Mouse (Mus musculus) lung, embryonic 14.5 days (tissue): ENCODE results near the gene Aqp5. TPM values are rescaled to one million over a fixed set of nuclear protein-coding genes. Genes with fewer than 3 reads are reported as not detected.
A peak's percentile ranks its signal among the peaks of the same experiment; 100 is the strongest.

Experiments
- ATAC-seq: fragments of 200-750 bp; cut with Nextera tagmentation; 2 replicates; pipeline ENCODE4 v1.8.0; 2017; ENCODE audit warnings: mild to moderate bottlenecking, moderate TSS enrichment, moderate library complexity; ENCODE audit not compliant: insufficient read depth
- DNase-seq: peaks from one replicate; pipeline ENCODE4 v3.0.0-alpha.2; 2015
- H3K27ac ChIP-seq: fragments of 300-500 bp; sonication (generic); 2 replicates; pipeline ENCODE4 v1.5.1; 2014; ENCODE audit warnings: low read depth, mild to moderate bottlenecking, moderate library complexity
- H3K27me3 ChIP-seq: fragments of 300-500 bp; sonication (generic); 2 replicates; pipeline ENCODE4 v1.6.1; 2014; ENCODE audit warnings: low read length, control low read depth; ENCODE audit not compliant: insufficient read depth
- H3K36me3 ChIP-seq: fragments of 300-500 bp; sonication (generic); 2 replicates; pipeline ENCODE4 v1.6.1; 2014; ENCODE audit warnings: control low read depth; ENCODE audit not compliant: insufficient read depth
- H3K4me1 ChIP-seq: fragments of 300-500 bp; sonication (generic); 2 replicates; pipeline ENCODE4 v1.6.1; 2014; ENCODE audit warnings: antibody characterized with exemption, control low read depth; ENCODE audit not compliant: insufficient read depth
- H3K4me2 ChIP-seq: fragments of 300-500 bp; sonication (generic); 2 replicates; pipeline ENCODE4 v1.6.1; 2014; ENCODE audit warnings: mild to moderate bottlenecking
- H3K4me3 ChIP-seq: fragments of 300-500 bp; sonication (generic); 2 replicates; pipeline ENCODE4 v1.5.1; 2014; ENCODE audit warnings: low read depth, low read length
- H3K9ac ChIP-seq: fragments of 300-500 bp; sonication (generic); 2 replicates; pipeline ENCODE4 v1.6.1; 2014
- H3K9me3 ChIP-seq: fragments of 300-500 bp; sonication (generic); 2 replicates; pipeline ENCODE4 v1.6.1; 2016; ENCODE audit warnings: low read depth, low read length, control low read depth
- CTCF ChIP-seq: IDR thresholded peaks from 2 replicates; pipeline ENCODE4 v1.5.1; 2016; ENCODE audit warnings: antibody characterized with exemption, low read depth
- whole genome bisulfite sequencing: fragments of 180-500 bp; shearing (Covaris S2); extraction: QIAGEN DNeasy Blood & Tissue Kit; methylation state at CpG from one replicate; pipeline ENCODE4 v1.1.7; 2014; 5-methylcytosine and 5-hydroxymethylcytosine counted together
- polyA plus RNA-seq: library from polyadenylated mRNA; unstranded; fragments of >200 nt; fragmentation: Nextera tagmentation; extraction: Ambion mirVana; gene quantifications from 2 replicates; pipeline ENCODE4 v1.2.1, GENCODE M21; 2014

The Aqp5 gene
- polyA plus RNA-seq, 1 experiment from 2014 or later = 0.93 TPM

DNA sequence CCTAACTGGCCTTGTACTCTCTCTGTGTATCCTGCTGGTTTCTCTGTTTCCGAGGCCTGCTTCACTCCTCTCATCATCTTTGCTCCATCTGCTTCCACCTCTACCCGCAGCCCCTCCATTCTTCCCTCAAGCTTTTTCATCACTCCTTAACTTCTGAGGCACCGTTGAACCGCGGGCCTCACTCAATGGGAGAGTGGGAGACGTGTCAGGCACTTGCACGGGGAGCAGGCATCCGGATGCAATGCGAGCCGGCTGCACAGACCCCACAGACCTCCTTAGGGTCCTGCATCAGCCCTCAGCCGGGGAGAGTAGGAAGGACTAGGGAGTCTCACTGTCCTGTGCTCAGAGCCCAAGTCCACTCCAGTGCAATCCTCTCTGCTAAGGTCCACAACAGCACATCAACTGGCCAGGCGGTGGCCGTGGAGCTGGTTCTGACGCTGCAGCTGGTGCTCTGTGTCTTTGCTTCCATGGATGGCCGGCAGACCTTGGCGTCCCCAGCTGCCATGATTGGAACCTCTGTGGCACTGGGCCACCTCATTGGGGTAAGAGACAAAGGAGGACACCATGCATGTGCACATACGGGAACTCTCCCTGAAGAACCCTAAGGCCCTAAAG, 11.7 kb downstream of the Aqp5 start:
- no peak overlapping the region for H3K4me3 ChIP-seq
- no peak overlapping the region for H3K9ac ChIP-seq
- no peaks in the 10 kb centered on the region for H3K9me3 ChIP-seq
- ATAC-seq (no peak), DNase-seq (no peak)
- H3K4me1 ChIP-seq = no peaks in the 10 kb centered on the region
- H3K36me3 ChIP-seq = no peaks in the 10 kb centered on the region
- H3K27me3 ChIP-seq = peaks cover 11% of the 10 kb centered on the region
- H3K4me2 ChIP-seq = no peak overlapping the region
- 72% methylated on average over 17 of the region's 17 CpGs for WGBS
- H3K27ac ChIP-seq = no peak overlapping the region
- TF ChIP-seq CTCF = no peak

DNA sequence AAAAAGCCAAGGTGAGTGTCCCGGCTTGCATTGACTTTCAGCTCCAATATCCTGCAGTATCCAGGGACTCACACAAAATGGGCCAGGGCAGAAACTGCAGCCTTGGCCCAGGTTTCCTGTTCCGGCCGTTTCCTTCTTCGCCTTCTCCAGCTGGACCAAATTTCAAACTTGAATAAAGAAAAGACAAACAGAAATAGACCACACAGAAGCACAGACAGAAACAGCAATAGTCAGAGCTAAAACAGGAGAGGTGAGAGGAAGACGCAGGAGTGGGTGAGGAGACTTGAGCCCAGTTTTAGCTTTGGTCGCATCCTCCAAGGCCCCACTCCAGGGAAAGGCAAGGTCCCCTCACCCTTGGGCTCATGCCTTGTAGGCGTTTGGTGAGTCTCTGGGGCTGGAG, 12.6 kb downstream of the Aqp5 start:
- DNase-seq (no peak), ATAC-seq (no peak)
- H3K27me3 ChIP-seq = peaks cover 11% of the 10 kb centered on the region
- H3K4me1 ChIP-seq = no peaks in the 10 kb centered on the region
- H3K9ac ChIP-seq = no peak overlapping the region
- no peak overlapping the region for H3K27ac ChIP-seq
- no peak overlapping the region for H3K4me3 ChIP-seq
- no peak overlapping the region for H3K4me2 ChIP-seq
- TF ChIP-seq CTCF = no peak
- no peaks in the 10 kb centered on the region for H3K36me3 ChIP-seq
- no peaks in the 10 kb centered on the region for H3K9me3 ChIP-seq
- WGBS = 66% methylated on average over 7 of the region's 7 CpGs

DNA sequence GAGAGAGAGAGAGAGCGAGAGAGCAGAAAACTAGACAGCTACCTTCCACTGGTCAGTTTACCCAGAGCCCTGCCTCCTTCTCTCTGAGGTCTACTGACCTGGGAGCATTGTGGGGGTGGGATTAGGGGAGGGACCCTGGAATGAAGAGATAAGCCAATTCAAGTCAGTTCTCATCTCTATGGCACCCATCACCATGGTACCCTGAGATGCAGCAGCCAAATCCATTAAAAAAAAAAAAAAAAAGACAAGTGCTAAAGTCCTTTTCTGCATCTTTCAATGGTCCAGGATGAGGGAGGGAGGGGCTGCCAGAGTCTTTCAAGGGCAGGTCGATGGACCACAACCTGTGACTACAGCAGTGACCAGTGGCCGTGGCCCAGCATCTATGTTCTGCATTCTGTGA, 15.0 kb downstream of the Aqp5 start:
- Histone ChIP-seq H3K9me3 (no peaks in the 10 kb centered on the region), H3K9ac (no peak overlapping the region), H3K27ac (no peak overlapping the region), H3K4me3 (no peak overlapping the region), H3K36me3 (no peaks in the 10 kb centered on the region), H3K4me1 (no peaks in the 10 kb centered on the region), H3K4me2 (no peak overlapping the region), H3K27me3 (peaks cover 6% of the 10 kb centered on the region)
- ATAC-seq (no peak), DNase-seq (no peak)
- no peak for TF ChIP-seq CTCF
- 87% methylated on average over 3 of the region's 3 CpGs for WGBS

DNA sequence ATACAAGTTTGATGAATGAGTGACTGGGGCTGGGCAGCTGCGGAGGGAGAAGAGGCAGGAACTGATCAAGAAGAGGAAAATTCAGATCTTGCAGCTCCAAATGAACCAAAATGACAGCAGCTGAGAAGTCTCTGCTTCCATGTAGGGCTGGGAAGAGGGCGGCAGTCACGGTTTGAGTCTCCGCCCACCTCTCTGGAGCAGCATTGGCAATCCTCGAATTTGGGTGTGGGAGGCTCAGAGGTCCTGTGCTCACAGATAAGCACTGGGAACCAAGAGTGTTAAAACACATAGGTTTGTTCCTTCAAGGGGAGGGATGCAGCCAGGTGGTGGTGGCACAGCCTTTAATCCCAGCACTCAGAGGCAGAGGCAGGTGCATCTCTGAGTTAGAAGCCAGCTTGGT, 15.9 kb downstream of the Aqp5 start:
- no peak for TF ChIP-seq CTCF
- peak; percentile 54 for DNase-seq
- no peak overlapping the region for H3K27ac ChIP-seq
- 30% methylated on average over 5 of the region's 5 CpGs for WGBS
- H3K4me2 ChIP-seq = no peak overlapping the region
- H3K27me3 ChIP-seq = peaks cover 4% of the 10 kb centered on the region; the same call in 1 of the 2 replicates
- no peaks in the 10 kb centered on the region for H3K36me3 ChIP-seq
- H3K4me3 ChIP-seq = no peak overlapping the region
- no peaks in the 10 kb centered on the region for H3K9me3 ChIP-seq
- no peak for ATAC-seq
- H3K9ac ChIP-seq = no peak overlapping the region
- no peaks in the 10 kb centered on the region for H3K4me1 ChIP-seq

DNA sequence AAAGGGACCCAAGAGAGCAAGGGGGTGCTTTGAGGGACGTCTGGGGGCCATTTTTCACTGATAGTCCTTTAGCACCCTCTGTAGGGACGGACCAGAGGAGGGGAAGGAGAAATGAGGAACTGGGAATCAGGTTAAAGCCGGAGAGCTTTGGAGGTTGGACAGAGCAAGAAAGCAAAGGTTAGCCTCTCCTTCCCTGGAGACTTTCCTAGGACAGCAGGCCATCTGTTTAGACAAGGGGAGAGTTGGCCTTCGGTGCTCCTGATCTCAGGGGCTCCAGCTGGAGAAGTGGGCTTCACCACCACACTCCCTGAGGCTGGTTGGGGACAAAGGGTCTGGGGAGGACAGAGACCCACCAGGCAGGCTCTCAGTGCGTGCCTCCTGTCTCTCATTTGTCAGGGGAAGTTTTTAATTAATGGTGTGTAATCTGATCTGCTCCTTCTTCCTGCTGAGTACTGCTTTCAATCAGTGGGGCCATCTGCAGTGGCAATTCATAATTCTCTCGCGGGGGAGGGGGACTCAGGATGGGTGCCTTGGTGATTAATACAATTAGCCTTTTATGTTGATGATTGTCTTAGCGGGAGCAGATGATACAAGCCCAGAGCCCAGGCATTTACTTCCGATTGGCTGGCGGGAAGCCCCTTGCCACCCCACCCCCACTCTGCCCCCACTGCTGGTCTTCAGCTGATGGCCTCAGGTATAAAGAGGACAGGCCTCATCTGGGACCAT, 17.0 kb downstream of the Aqp5 start:
- Histone ChIP-seq H3K27ac (no peak overlapping the region), H3K4me3 (no peak overlapping the region), H3K27me3 (no peaks in the 10 kb centered on the region; the same call in 1 of the 2 replicates), H3K4me1 (no peaks in the 10 kb centered on the region), H3K9me3 (no peaks in the 10 kb centered on the region), H3K36me3 (no peaks in the 10 kb centered on the region), H3K9ac (no peak overlapping the region), H3K4me2 (no peak overlapping the region)
- WGBS = 19% methylated on average over 10 of the region's 10 CpGs
- no peak for DNase-seq
- no peak for ATAC-seq
- TF ChIP-seq CTCF = no peak

DNA sequence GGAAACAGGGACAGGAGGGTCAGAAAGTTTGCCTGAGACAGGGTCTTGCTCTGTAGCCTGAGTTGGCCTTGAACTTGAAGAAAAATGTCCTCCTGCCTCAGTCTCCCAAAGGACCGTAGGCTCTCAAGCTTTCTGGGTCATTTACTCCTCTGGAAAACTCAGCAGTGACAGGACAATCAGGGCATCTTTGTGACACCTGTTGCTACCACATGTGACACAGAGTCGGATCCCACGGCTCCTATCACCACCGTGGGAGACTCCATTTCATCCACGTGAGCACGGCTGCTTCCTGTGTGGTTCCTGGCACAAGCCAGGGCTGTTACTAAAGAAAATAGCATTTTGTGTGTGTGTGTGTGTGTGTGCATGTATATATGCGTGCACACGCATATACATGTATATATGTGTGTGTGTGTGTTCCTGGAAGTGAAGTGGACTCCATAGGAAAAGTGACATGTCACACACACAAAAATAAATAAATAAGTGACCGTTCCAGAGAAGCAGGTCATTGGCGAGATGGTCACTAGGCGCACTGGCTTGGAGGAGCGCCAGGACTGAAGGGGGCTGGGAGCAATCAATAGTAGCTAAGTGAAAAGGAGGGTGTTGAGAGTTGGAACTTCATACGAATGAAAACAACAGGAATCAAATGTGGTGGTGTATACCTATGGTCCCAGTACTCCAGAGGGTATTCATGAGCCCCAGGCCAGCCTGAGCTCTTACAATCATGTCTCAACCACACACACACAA, 18.0 kb downstream of the Aqp5 start:
- no peak for TF ChIP-seq CTCF
- no peak overlapping the region for H3K4me3 ChIP-seq
- no peak overlapping the region for H3K27ac ChIP-seq
- H3K4me2 ChIP-seq = no peak overlapping the region
- no peak for DNase-seq
- WGBS = 66% methylated on average over 13 of the region's 13 CpGs
- no peaks in the 10 kb centered on the region for H3K9me3 ChIP-seq
- ATAC-seq = no peak
- no peaks in the 10 kb centered on the region for H3K4me1 ChIP-seq
- H3K9ac ChIP-seq = no peak overlapping the region
- no peaks in the 10 kb centered on the region for H3K27me3 ChIP-seq
- H3K36me3 ChIP-seq = no peaks in the 10 kb centered on the region

DNA sequence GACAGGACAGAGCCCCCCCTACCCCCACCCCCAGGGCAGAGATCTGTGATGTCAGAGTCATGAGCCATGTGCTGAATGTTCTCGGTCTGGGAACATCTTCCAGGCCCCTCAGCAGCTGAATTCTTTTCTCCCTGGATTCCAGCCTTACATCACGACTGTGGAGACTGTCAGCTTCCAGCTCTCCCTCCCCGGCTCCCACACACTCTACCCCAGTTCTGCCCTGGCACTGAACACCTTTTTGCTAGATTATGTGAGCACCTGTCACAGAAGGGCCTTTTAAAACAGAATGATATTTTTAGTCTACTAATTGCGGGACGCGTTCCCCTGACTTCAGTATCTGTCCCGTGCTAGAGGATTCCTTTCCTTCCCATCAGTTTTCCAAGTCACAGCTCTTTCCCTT, 21.0 kb downstream of the Aqp5 start:
- WGBS = 58% methylated on average over 7 of the region's 7 CpGs
- no peak overlapping the region for H3K4me2 ChIP-seq
- ATAC-seq = no peak
- H3K4me3 ChIP-seq = no peak overlapping the region
- no peak for TF ChIP-seq CTCF
- H3K27ac ChIP-seq = no peak overlapping the region
- DNase-seq = no peak
- H3K9me3 ChIP-seq = no peaks in the 10 kb centered on the region
- peaks cover 11% of the 10 kb centered on the region for H3K4me1 ChIP-seq
- H3K9ac ChIP-seq = no peak overlapping the region
- H3K27me3 ChIP-seq = 0 out of 2 replicates have a peak, but pooled peaks cover 6% of the 10 kb centered on the region
- H3K36me3 ChIP-seq = no peaks in the 10 kb centered on the region
